Mouse (Mus musculus) urinary bladder, postnatal 10 days (tissue): ENCODE data around the gene Aven.

ENCODE experiments used
- DNase-seq: peaks from one replicate; pipeline ENCODE4 v3.0.0; 2022; ENCODE audit warnings: low spot score

Aven gene

GRCm38 (mm10) chr2:112557453-112557852 is 64.7 kb downstream of the Aven start:
- DNase-seq = no peak

DNA sequence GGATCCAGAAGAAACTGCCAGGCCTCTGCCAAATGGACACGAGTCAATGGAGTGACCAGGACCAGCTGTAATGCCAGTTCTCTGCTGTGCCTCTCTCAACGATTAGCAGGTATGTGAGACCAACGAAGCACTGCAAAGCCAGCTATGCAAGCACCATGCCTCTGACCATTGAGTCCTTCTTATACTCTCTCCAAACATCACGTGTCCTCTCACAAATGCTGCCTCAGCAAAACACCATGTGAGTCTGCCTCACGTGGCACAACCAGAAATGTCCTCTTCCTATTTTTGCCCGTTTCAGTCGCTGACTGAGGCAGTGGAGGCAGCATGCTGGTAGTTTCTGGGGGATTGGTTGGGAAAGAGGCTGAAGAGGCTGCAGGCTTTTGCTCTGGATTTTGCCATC is 68.8 kb downstream of the Aven start:
- DNase-seq = no peak

GRCm38 (mm10) chr2:112565060-112565459 is 72.3 kb downstream of the Aven start:
- DNase-seq = no peak

DNA sequence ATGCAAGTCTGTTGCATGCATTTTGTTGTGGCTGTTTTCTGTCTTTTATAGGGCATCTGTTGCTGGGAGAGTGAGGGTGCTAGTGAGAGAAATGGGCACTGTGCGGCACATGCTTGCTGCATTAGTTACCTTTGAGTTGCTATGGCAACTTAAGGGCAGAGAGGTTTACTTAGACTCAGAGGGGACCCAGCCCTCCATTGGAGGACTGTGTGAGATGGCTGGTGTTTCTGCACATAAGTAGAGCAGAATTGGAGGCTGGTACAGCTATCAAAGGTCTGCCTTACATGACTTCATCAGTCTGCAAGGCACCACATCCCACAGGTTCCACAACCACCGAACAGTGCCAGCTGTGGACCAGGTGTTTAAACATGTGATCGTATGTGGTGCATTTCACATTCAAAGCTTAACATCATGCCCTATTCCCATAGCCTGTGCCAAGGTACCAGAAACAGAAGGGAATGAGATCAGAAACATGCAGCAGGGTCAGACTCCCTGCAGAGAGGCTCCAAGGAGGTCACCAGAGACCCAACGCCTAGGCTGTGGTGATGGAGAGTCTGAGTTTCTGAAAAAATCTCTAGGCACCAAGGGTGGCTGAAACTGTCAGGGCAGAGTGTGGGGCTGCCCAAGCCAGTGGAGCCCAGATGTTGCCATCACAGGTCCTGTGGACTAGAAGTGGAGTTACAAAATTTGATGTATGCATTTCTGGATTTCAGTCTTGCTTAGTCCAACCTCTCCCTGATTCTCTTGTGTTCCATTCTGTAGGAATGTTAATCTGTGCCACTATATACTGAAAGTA is 73.7 kb downstream of the Aven start:
- DNase-seq = no peak

GRCm38 (mm10) chr2:112567786-112568185 is 75.0 kb downstream of the Aven start:
- no peak for DNase-seq

GRCm38 (mm10) chr2:112590985-112591384 is 98.2 kb downstream of the Aven start:
- no peak for DNase-seq

GRCm38 (mm10) chr2:112591451-112591871 is 98.7 kb downstream of the Aven start:
- DNase-seq = no peak

GRCm38 (mm10) chr2:112593322-112593721 is 100.6 kb downstream of the Aven start:
- DNase-seq = no peak

GRCm38 (mm10) chr2:112593781-112594180 is 101.0 kb downstream of the Aven start:
- no peak for DNase-seq

DNA sequence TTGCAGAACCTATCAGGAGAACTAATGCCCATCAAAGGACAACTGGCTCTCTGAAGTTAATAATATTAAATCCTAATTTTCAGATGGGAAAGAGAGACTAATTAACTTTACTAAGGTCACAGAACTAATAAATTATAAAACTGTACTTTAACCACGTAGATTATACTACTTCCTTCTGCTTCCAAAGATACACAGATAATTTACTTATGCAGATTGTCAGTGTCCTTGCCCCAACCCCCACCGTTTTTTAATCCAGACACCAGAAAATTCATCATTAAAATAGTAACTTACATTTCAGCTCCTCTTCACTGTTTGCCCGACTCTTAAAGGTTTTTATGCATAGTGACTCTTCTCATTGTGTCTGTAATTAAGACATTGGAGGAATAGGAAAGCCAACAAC is 103.0 kb downstream of the Aven start:
- no peak for DNase-seq

- no peak for DNase-seq
Observed at GRCm38 (mm10) chr2:112596415-112596814, 103.7 kb downstream of the Aven start.

- no peak for DNase-seq
Observed at GRCm38 (mm10) chr2:112597064-112597463, 104.3 kb downstream of the Aven start.

DNA sequence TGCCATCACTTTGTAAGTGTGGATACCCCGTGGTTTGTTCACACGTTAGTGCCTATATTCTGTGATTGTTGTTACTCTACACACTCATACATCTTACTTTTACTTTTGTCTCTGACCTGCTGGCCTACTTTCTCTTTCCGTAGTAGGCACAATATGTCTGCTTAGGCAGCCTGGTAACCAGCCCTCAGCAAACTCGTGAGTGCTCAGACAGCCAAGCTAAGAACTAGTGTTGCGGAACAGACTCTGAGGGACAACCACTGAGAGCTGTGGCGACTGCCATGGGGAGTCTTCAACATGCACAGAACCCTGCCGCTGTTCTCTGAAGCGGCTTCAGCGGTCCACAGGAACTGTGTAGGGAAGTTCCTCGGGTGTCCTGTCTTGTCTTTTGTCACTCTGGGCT is 107.5 kb downstream of the Aven start:
- no peak for DNase-seq

DNA sequence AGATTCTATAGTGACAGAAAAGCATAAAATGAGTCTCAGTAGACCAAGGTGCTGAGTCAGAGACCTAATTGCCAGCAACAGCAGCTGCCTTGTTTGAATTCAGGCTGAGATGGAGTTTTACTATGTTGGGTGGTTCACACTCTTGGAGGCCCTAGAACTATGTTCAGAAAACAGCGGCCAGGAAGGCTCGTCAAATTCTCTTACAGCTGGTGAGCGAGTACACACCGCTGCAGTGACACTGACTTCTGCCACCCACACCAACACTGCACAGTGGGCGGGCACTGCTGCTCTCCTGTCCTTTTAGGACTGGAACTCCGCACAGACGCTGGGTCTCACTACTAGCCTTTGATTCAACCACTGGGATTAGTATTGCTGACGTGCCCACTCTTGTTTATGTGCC is 109.7 kb downstream of the Aven start:
- DNase-seq = no peak

- DNase-seq = no peak
Observed at GRCm38 (mm10) chr2:112606536-112606935, 113.8 kb downstream of the Aven start.

- no peak for DNase-seq
Observed at GRCm38 (mm10) chr2:112612628-112613027, 119.9 kb downstream of the Aven start.

DNA sequence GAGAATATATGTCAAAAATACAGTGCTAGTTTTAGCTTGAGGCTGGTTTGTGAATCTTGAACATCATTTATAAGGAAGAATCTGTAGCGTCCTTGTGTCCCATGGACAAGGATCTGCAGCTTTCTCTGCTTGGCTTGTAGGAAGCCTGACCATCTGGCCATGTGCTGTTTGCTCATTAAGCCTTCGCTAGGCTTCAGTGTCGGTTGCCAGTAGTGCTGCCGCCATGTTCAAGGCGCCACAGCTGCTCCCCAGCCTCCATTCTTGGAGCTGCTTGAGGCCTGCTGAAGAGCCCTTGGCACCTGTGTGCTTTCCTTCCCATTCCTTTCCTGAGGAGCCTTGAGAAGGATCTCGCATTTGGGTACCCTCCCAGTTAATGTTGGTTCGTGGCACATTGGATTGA is 121.6 kb downstream of the Aven start:
- DNase-seq = no peak

- DNase-seq = no peak
Observed at GRCm38 (mm10) chr2:112617206-112617605, 124.4 kb downstream of the Aven start.

DNA sequence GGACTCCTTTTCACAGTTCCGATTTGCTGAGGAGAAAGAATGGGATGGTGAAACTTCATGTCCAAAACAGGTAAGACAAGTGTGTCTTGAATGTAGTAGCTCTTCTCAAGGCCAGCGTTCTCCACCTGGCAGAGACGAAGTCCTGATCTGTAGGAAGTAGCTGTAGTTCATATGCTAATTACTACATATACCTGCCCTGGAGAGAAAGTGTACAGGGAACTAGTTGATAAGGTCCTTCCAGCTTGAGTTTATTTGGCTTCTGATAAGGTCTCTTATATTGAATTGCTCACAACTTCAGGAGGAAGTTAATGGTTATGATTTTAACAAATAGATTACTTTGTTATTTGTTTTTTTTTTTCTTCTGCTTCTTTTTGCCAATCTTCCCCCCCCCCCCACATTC is 132.4 kb downstream of the Aven start:
- DNase-seq = no peak

- no peak for DNase-seq
Observed at GRCm38 (mm10) chr2:112630669-112631068, 137.9 kb downstream of the Aven start.

- no peak for DNase-seq
Observed at GRCm38 (mm10) chr2:112632536-112632935, 139.8 kb downstream of the Aven start.

GRCm38 (mm10) chr2:112637206-112637605 is 144.4 kb downstream of the Aven start:
- no peak for DNase-seq

DNA sequence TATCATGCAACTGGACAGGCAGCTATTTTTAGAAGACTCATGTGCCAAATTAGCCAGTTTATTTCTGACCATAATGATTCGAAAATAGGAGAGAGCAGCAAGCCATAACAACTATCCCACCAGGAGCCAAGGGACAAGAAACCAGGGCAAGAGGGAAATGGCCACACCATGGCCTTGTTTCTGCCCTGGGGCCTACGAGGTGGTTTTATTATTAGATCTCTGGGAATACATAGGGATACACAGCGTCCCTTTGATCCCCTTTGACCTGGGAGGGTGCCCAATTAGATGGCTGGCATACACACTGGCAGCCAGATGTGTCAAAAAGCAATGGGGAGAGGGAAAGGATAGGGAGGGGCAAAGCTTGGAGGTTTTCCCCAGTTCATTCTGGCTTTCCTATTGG is 161.1 kb downstream of the Aven start:
- DNase-seq = no peak

GRCm38 (mm10) chr2:112656131-112656530 is 163.4 kb downstream of the Aven start:
- no peak for DNase-seq
